Mouse (Mus musculus) midbrain, embryonic 12.5 days (tissue): ENCODE results near the gene Ncbp1. TPM values are rescaled to one million over a fixed set of nuclear protein-coding genes. Genes with fewer than 3 reads are reported as not detected.

Experiments
- ATAC-seq: fragments of 200-750 bp; cut with Nextera tagmentation; 2 replicates; pipeline ENCODE4 v1.8.0; 2017; ENCODE audit warnings: low read depth, moderate TSS enrichment, moderate library complexity; ENCODE audit not compliant: low FRiP score
- H3K27ac ChIP-seq: fragments of 300-500 bp; sonication (generic); replicated peaks from 2 replicates; pipeline ENCODE4 v1.5.1; 2016; ENCODE audit warnings: mild to moderate bottlenecking
- H3K27me3 ChIP-seq: fragments of 300-500 bp; sonication (generic); 2 replicates; pipeline ENCODE4 v1.6.1; 2016; ENCODE audit warnings: mild to moderate bottlenecking
- H3K36me3 ChIP-seq: fragments of 300-500 bp; sonication (generic); 2 replicates; pipeline ENCODE4 v1.6.1; 2016
- H3K4me1 ChIP-seq: fragments of 300-500 bp; sonication (generic); 2 replicates; pipeline ENCODE4 v1.6.1; 2016
- H3K4me2 ChIP-seq: fragments of 300-500 bp; sonication (generic); replicated peaks from 2 replicates; pipeline ENCODE4 v1.6.1; 2016; ENCODE audit warnings: mild to moderate bottlenecking, moderate library complexity
- H3K4me3 ChIP-seq: fragments of 300-500 bp; sonication (generic); 2 replicates; pipeline ENCODE4 v1.5.1; 2016; ENCODE audit warnings: mild to moderate bottlenecking
- H3K9ac ChIP-seq: fragments of 300-500 bp; sonication (generic); replicated peaks from 2 replicates; pipeline ENCODE4 v1.6.1; 2016; ENCODE audit warnings: mild to moderate bottlenecking, moderate library complexity
- H3K9me3 ChIP-seq: fragments of 300-500 bp; sonication (generic); 2 replicates; pipeline ENCODE4 v1.6.1; 2016; ENCODE audit warnings: mild to moderate bottlenecking
- WGBS: fragments of 180-500 bp; shearing (Covaris S2); methylation state at CpG from one replicate; pipeline ENCODE4 v1.1.7; 2016; 5-methylcytosine and 5-hydroxymethylcytosine counted together
- polyA plus RNA-seq: library from polyadenylated mRNA; unstranded; fragments of >200 nt; fragmentation: Nextera tagmentation; extraction: Ambion mirVana; gene quantifications from 2 replicates; pipeline ENCODE4 v1.2.1, GENCODE M21; 2016

Ncbp1 gene
- polyA plus RNA-seq, 1 experiment from 2014 or later, result 111 TPM

GRCm38 (mm10) chr4:46131791-46132190 lies 6.6 kb upstream of the Ncbp1 start:
- H3K36me3 ChIP-seq, result peaks cover 76% of the 10 kb centered on the region

DNA sequence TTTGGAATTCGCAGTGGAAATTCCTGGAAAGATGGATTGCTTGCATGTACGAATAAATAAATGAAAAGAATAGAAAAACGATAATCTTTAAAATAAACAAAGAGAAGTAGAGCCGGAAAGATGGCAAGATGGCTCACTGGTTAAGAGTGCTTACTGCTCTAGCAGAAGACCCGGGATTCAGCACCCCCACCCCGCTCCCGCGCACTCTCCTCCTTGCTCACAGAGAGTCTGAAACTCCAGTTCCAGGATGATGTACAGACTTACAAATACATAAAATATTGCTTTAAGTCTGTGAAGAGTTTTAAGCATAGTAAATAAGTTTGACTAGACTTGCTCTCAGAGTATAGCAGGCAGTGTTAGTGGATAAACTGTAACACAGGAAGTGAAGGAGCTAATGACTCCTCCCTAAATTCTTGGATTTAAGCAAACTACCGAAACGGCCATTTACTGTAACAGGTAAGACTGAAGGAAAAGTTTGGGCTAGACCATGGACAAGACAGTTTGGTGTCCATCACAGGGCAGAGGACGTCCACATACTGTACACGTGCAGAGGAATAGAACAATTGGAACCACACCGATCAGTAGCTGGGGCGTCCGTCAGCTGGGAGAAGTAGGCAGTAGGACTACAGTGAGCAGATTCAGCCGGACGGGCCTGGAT lies 655 bp upstream of the Ncbp1 start:
- Histone ChIP-seq H3K4me2 (peak overlapping the region; percentile 81), H3K27me3 (no peaks in the 10 kb centered on the region), H3K9ac (peak overlapping the region; percentile 93), H3K36me3 (peaks cover 27% of the 10 kb centered on the region), H3K9me3 (no peaks in the 10 kb centered on the region), H3K4me3 (peak overlapping the region; percentile 89), H3K27ac (peak overlapping the region; percentile 98), H3K4me1 (peaks cover 24% of the 10 kb centered on the region)
- WGBS, result 8% methylated on average over 17 of the region's 17 CpGs
- peak; percentile 84 for ATAC-seq

More at GRCm38 (mm10) chr4:46131791-46132190, 6.6 kb upstream of the Ncbp1 start:
- ATAC-seq, result no peak
- Histone ChIP-seq H3K27ac (no peak overlapping the region), H3K4me3 (no peak overlapping the region), H3K9ac (no peak overlapping the region), H3K9me3 (no peaks in the 10 kb centered on the region), H3K27me3 (no peaks in the 10 kb centered on the region), H3K4me1 (peaks cover under 1% of the 10 kb centered on the region; the same call in 1 of the 2 replicates), H3K4me2 (no peak overlapping the region)
- 90% methylated on average over 6 of the region's 6 CpGs for WGBS

DNA sequence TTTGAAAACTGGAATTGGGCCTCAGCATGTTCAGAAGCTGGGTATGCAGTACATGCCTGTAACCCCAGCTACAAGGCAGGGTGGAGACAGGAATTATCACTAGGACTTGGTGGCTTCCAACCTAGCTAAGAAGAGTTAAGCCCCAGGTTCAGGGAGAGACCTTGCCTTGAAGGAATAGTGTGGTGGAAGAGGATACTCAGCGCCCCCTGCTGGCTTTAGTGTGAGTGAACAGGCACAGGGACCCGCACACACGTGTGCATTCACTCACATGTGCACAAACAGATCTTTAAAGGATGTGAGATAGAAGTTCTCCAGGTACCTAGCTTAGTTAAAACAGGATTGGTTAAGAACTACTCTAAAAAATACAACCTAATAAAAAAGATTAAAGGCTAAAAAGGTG lies 5.9 kb downstream of the Ncbp1 start:
- peaks cover 37% of the 10 kb centered on the region for H3K36me3 ChIP-seq
- 74% methylated on average over 3 of the region's 3 CpGs for WGBS
- no peak for ATAC-seq
- H3K27me3 ChIP-seq, result no peaks in the 10 kb centered on the region
- H3K4me2 ChIP-seq, result no peak overlapping the region
- H3K9ac ChIP-seq, result no peak overlapping the region
- peaks cover 13% of the 10 kb centered on the region for H3K4me1 ChIP-seq
- no peaks in the 10 kb centered on the region for H3K9me3 ChIP-seq
- H3K27ac ChIP-seq, result no peak overlapping the region
- no peak overlapping the region for H3K4me3 ChIP-seq

GRCm38 (mm10) chr4:46146881-46147280 lies 8.5 kb downstream of the Ncbp1 start:
- H3K4me3 ChIP-seq, result no peak overlapping the region
- H3K36me3 ChIP-seq, result peaks cover 62% of the 10 kb centered on the region
- H3K9me3 ChIP-seq, result no peaks in the 10 kb centered on the region
- no peak overlapping the region for H3K27ac ChIP-seq
- no peak for ATAC-seq
- 96% methylated on average over 1 of the region's 1 CpGs for WGBS
- H3K9ac ChIP-seq, result no peak overlapping the region
- H3K4me2 ChIP-seq, result no peak overlapping the region
- H3K27me3 ChIP-seq, result no peaks in the 10 kb centered on the region
- H3K4me1 ChIP-seq, result no peaks in the 10 kb centered on the region

DNA sequence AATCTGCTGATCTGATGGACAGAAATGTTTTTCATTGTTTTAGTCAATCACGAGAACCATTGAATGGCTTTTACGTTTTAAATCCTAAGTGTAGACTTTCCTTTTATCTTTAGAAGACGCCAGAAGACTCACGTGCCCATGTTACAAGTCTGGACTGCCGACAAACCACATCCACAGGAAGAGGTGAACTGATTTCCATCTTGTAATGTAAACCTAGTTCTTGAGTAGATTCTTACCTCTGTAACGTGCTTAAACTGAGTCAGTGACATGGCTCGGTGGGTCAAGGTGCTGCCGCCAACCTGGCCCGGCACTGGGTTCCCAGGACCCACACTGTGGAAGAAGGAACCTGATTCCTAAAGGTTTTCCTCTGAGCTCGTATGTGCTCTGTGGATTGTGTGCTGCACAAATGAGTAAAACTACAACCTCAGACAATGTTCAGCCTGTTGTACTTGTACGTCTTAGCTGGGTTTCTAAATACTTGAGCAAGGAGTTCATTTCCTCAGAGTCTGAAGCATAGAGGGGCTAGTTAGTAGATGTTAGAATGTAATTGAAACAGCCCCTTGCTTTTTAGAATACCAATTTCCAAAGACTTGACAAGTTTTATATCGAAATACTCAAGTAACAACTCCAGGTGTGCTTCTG lies 13.6 kb downstream of the Ncbp1 start:
- Histone ChIP-seq H3K27me3 (no peaks in the 10 kb centered on the region), H3K4me3 (no peak overlapping the region), H3K9ac (no peak overlapping the region), H3K27ac (no peak overlapping the region), H3K36me3 (peaks cover 89% of the 10 kb centered on the region), H3K9me3 (no peaks in the 10 kb centered on the region), H3K4me2 (no peak overlapping the region), H3K4me1 (no peaks in the 10 kb centered on the region)
- ATAC-seq, result no peak
- 96% methylated on average over 12 of the region's 12 CpGs for WGBS

- Histone ChIP-seq H3K27me3 (no peaks in the 10 kb centered on the region), H3K36me3 (peaks cover 94% of the 10 kb centered on the region), H3K4me3 (no peak overlapping the region), H3K4me2 (no peak overlapping the region), H3K9me3 (no peaks in the 10 kb centered on the region), H3K9ac (no peak overlapping the region), H3K4me1 (no peaks in the 10 kb centered on the region), H3K27ac (no peak overlapping the region)
- ATAC-seq, result no peak
- 90% methylated on average over 2 of the region's 2 CpGs for WGBS
Measured at GRCm38 (mm10) chr4:46164027-46164426, 25.6 kb downstream of the Ncbp1 start.

DNA sequence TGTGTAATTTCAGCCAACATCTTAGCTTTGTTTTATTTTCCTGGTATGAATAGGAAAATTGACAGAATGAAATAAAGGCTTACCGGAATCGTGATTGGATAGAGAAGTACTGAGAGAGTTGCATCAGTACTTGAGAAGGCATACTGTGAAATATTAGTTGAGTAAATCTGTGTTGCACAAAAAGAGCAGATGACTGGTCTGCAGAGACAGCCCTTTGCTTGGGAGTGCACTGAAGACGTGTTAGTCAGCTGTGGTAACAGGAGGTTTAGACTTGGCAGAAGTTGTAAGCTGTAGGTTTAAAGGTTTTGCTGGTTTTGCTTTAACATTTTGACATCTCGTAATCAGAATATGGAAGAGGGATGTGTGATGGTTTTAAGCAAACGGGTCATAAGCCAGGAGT lies 27.4 kb downstream of the Ncbp1 start:
- WGBS, result 96% methylated on average over 5 of the region's 5 CpGs
- H3K9me3 ChIP-seq, result no peaks in the 10 kb centered on the region
- no peaks in the 10 kb centered on the region for H3K4me1 ChIP-seq
- H3K27ac ChIP-seq, result no peak overlapping the region
- no peak for ATAC-seq
- no peak overlapping the region for H3K9ac ChIP-seq
- no peak overlapping the region for H3K4me2 ChIP-seq
- no peaks in the 10 kb centered on the region for H3K27me3 ChIP-seq
- H3K36me3 ChIP-seq, result peaks cover 96% of the 10 kb centered on the region
- H3K4me3 ChIP-seq, result no peak overlapping the region

DNA sequence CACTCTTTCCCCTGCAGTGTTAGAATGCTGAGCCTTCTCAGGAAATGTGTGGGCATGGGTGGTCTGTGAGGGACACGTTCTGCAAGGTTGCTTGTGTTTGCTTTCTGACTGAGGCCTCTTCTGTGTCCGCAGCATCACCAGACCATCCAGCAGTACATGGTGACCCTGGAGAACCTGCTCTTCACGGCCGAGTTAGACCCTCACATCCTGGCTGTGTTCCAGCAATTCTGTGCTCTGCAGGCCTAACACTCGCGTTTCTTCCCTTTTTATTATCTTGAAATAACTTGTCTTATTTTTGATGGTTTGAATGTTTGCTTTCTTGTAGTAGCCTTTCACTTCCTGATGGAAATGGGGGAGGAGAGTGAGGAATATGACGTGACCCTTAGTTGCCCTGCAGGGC lies 33.3 kb downstream of the Ncbp1 start:
- WGBS, result 93% methylated on average over 7 of the region's 7 CpGs
- no peaks in the 10 kb centered on the region for H3K27me3 ChIP-seq
- no peak overlapping the region for H3K4me3 ChIP-seq
- no peaks in the 10 kb centered on the region for H3K4me1 ChIP-seq
- H3K4me2 ChIP-seq, result no peak overlapping the region
- H3K9ac ChIP-seq, result no peak overlapping the region
- H3K9me3 ChIP-seq, result no peaks in the 10 kb centered on the region
- no peak overlapping the region for H3K27ac ChIP-seq
- H3K36me3 ChIP-seq, result peaks cover 93% of the 10 kb centered on the region
- ATAC-seq, result no peak

DNA sequence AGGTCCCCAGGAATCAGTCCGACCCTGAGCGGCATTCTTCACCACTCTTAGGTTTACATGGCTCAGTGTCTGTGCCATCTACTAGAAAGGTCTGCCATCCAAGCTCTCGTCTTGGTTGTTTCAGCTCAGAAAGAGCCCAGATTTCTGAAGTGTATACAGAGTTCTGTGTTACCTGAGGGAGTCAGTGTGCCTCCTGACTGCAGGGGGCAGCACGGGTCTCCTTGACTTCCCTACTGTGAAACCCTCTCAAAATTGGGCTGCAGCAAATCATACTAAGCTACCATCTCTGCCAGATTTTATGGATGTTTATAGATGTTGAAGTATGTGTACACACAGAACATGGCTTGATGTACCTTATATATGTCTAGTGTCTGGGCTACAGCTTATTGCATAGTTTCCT lies 37.9 kb downstream of the Ncbp1 start:
- Histone ChIP-seq H3K36me3 (peaks cover 87% of the 10 kb centered on the region), H3K27me3 (no peaks in the 10 kb centered on the region)

GRCm38 (mm10) chr4:46177018-46177417 lies 38.6 kb downstream of the Ncbp1 start:
- no peak for ATAC-seq
- no peaks in the 10 kb centered on the region for H3K27me3 ChIP-seq
- no peak overlapping the region for H3K4me2 ChIP-seq
- 88% methylated on average over 5 of the region's 5 CpGs for WGBS
- no peak overlapping the region for H3K4me3 ChIP-seq
- peaks cover 87% of the 10 kb centered on the region for H3K36me3 ChIP-seq
- H3K9me3 ChIP-seq, result no peaks in the 10 kb centered on the region
- H3K4me1 ChIP-seq, result no peaks in the 10 kb centered on the region
- H3K27ac ChIP-seq, result no peak overlapping the region
- no peak overlapping the region for H3K9ac ChIP-seq

More for the DNA sequence above, 37.9 kb downstream of the Ncbp1 start:
- H3K4me1 ChIP-seq, result no peaks in the 10 kb centered on the region
- no peak overlapping the region for H3K4me2 ChIP-seq
- no peak for ATAC-seq
- H3K9ac ChIP-seq, result no peak overlapping the region
- no peak overlapping the region for H3K27ac ChIP-seq
- no peaks in the 10 kb centered on the region for H3K9me3 ChIP-seq
- WGBS, result 74% methylated on average over 4 of the region's 4 CpGs
- no peak overlapping the region for H3K4me3 ChIP-seq

DNA sequence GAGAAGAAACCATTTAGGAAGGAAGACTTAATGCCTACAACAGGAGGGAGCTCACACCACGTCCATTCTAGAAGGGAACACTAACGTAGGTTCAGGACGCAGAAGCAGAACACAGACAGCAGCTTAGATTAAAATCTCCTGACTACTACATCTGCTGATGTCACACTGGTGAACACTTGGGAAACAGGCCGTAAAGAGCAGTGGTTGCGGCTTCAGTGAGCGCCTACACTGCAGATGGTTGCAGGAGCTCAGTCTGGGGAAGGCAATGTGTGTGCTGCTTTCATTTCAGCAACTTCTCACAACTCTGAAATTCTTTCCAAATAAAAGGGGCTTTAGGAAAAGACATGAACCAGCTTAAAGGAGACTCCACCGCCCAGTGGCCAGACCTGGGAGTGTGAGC lies 39.1 kb downstream of the Ncbp1 start:
- H3K9ac ChIP-seq, result no peak overlapping the region
- H3K36me3 ChIP-seq, result peaks cover 87% of the 10 kb centered on the region
- no peaks in the 10 kb centered on the region for H3K4me1 ChIP-seq
- no peaks in the 10 kb centered on the region for H3K9me3 ChIP-seq
- H3K27me3 ChIP-seq, result no peaks in the 10 kb centered on the region
- WGBS, result 89% methylated on average over 7 of the region's 7 CpGs
- no peak for ATAC-seq
- no peak overlapping the region for H3K27ac ChIP-seq
- H3K4me3 ChIP-seq, result no peak overlapping the region
- no peak overlapping the region for H3K4me2 ChIP-seq

DNA sequence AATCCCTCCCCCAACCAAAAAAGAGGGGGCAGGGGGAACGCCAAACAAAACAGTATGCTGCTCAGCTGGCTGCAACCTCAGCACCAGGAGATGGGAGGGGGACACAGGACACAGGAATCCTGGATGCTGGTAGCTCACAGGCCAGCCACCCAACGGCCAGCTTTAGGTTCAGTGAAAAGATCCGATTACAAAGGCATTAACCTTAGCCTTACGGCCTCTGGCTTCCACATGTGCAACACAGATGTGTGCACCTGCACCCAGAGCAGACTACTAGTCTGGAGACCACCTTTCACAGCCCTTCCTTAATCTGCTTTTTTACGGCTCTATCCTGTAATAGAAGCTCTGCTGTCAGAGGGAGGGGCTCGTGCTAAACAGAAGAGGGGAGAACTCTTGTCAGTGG lies 42.8 kb downstream of the Ncbp1 start:
- Histone ChIP-seq H3K4me1 (no peaks in the 10 kb centered on the region), H3K9ac (no peak overlapping the region), H3K4me3 (no peak overlapping the region), H3K9me3 (no peaks in the 10 kb centered on the region), H3K36me3 (peaks cover 88% of the 10 kb centered on the region), H3K27me3 (no peaks in the 10 kb centered on the region), H3K4me2 (no peak overlapping the region), H3K27ac (no peak overlapping the region)
- no peak for ATAC-seq
- 67% methylated on average over 6 of the region's 6 CpGs for WGBS
